ENCODE assay signal across 1 mouse cellular context in the genomic region with DNA sequence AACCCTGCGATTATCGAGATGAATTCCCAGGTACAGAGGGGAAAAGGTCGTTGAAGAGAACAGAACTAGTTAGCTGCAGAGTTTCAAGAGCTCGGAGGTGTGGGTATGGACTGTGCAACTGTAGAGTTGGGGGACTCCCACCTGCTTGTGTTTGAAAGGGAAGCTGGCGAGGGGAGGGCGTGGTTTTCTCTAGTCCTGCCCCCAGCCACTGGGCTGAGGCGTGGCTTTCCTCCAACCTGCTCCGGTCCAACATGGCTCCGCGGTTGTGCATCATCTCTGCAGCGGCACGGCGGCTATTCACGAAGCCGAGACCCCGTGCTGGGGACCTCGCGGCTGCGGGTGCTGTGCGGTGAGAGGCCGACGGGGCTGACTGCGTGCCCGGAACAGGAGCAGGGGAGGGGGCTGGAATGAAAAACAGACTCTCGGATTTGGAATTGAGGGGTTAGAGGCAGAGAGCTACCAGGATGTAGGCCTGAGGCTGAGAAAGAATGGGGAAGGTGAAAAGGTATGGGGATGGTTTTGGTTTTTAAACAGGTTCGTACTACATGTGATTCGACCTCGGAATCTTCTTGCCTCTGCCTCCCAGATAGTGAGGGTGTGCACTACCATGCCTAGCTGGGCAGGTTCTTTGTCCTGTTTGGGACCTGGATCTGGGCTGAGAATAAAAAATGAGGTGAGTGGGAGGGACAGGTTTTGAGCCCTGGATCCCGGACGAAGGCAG.
TF ChIP-seq lines count a peak whose summit lies in the region.

A gene (plus strand): TSS at position 197 of the 721 bp plus-strand sequence.

TF ChIP-seq in CH12.LX, 34 proteins besides CTCF, POLR2A, EP300 and RAD21 (continued from another document):
- TF ChIP-seq TCF12 (IDR thresholded peaks at IDR 0.05; ENCODE audit: low read depth, low read length) (peak; percentile 87), MXI1 (IDR thresholded peaks at IDR 0.05; ENCODE audit: low read depth, low read length) (peak; percentile 65; the same call in 1 of the 2 replicates), CHD1 (IDR thresholded peaks at IDR 0.05; ENCODE audit: low read depth, low read length) (no peak), HCFC1 (IDR thresholded peaks at IDR 0.05; ENCODE audit: low read depth, low read length) (peak; percentile 64), MAX (IDR thresholded peaks at IDR 0.05; ENCODE audit: low read length) (peak; percentile 58), ETS1 (conservative IDR thresholded peaks at IDR 0.05; ENCODE audit: low read depth, low read length) (no peak; the same call in 1 of the 2 replicates), UBTF (IDR thresholded peaks at IDR 0.05; ENCODE audit: low read depth, low read length) (no peak; the same call in 1 of the 2 replicates), KAT2A (IDR thresholded peaks at IDR 0.05; ENCODE audit: insufficient replicate concordance, low read length) (no peak), MAFK (IDR thresholded peaks at IDR 0.05; ENCODE audit: insufficient replicate concordance, low read length) (no peak), CHD2 (IDR thresholded peaks at IDR 0.05; ENCODE audit: low read length) (no peak), POLR2AphosphoS2 (IDR thresholded peaks at IDR 0.05; ENCODE audit: low read depth, low read length) (no peak), BHLHE40 (IDR thresholded peaks at IDR 0.05; ENCODE audit: low read depth, low read length) (no peak), NELFE (IDR thresholded peaks at IDR 0.05; ENCODE audit: low read depth, low read length) (peak; percentile 75), ZC3H11A (IDR thresholded peaks at IDR 0.05; ENCODE audit: low read depth, low read length) (no peak), NRF1 (IDR thresholded peaks at IDR 0.05; ENCODE audit: low read depth, low read length) (peak; percentile 54; the same call in 1 of the 2 replicates), GABPA (IDR thresholded peaks at IDR 0.05; ENCODE audit: insufficient replicate concordance, low read depth, low read length) (no peak), MAZ (IDR thresholded peaks at IDR 0.05; ENCODE audit: low read depth, low read length) (peak; percentile 44; the same call in 1 of the 2 replicates), E2F4 (IDR thresholded peaks at IDR 0.05; ENCODE audit: insufficient replicate concordance, low read depth, low read length) (no peak), SMC3 (IDR thresholded peaks at IDR 0.05; ENCODE audit: low read depth, low read length) (no peak), USF2 (conservative IDR thresholded peaks at IDR 0.05; ENCODE audit: low read depth, low read length) (no peak), RCOR1 (conservative IDR thresholded peaks at IDR 0.05; ENCODE audit: low read depth, low read length) (no peak), MYC (IDR thresholded peaks at IDR 0.05; ENCODE audit: low read depth, low read length) (peak; percentile 62; the same call in 1 of the 2 replicates), SIN3A (IDR thresholded peaks at IDR 0.05; ENCODE audit: low read length) (peak; percentile 66)
TF ChIP-seq in CH12.LX: peak in this region for 13.
